8 mouse cellular contexts compared by ENCODE assay signal in the genomic region with DNA sequence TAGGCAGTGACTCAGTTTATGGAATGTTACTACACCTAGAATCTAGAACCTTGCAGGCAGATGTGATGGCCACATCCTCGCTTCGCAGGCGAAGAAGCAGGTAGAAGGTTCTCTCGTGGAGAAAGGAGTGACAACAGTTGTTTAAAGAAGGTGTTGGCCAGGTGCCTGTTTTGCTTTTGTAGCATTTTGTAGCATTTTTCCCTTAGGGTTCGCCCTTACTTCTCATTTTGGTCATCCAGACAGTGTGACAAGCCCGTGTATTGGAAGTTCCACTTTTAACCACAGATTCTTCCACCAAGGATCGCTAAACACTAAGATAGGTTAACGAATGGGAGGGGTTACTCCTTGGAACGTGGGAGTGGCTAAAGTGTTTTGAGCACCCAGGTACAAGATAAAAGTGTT. TPM values are rescaled to one million over a fixed set of nuclear protein-coding genes. Genes with fewer than 3 reads are reported as not detected.
DNase-seq lines count a peak whose midpoint lies in the region; ATAC-seq and TF ChIP-seq lines count a peak whose summit lies in the region.

No protein-coding gene starts in this region.

- H3K4me1 ChIP-seq in kidney, postnatal 0 days (replicated peaks; ENCODE audit: insufficient read depth, low read length), result 0 out of 2 replicates have a peak, but pooled peaks cover 8% of the 10 kb centered on the region
- H3K4me1 ChIP-seq in bone marrow macrophage, adult 2 months (ENCODE audit: control insufficient read depth, insufficient read depth, low read length), result peaks cover 42% of the 10 kb centered on the region
- peaks cover 15% of the 10 kb centered on the region for H3K4me1 ChIP-seq in hindbrain, embryonic 16.5 days (ENCODE audit: control insufficient read depth, insufficient read depth, low read depth, low read length)
- peaks cover 30% of the 10 kb centered on the region for H3K4me1 ChIP-seq in midbrain, embryonic 16.5 days (ENCODE audit: control insufficient read depth, insufficient read depth, low read length)

- H3K4me2 ChIP-seq in kidney, postnatal 0 days (ENCODE audit: low read length), result peak overlapping the region; percentile 89
- H3K4me2 ChIP-seq in hindbrain, embryonic 16.5 days (ENCODE audit: low read length), result peak overlapping the region; percentile 63
- H3K4me2 ChIP-seq in midbrain, embryonic 16.5 days (ENCODE audit: low read length), result peak overlapping the region; percentile 75

- H3K9ac ChIP-seq in kidney, postnatal 0 days (ENCODE audit: low read depth, low read length), result peak overlapping the region; percentile 87
- peak overlapping the region; percentile 83 for H3K9ac ChIP-seq in hindbrain, embryonic 16.5 days (ENCODE audit: low read depth, low read length)
- peak overlapping the region; percentile 89 for H3K9ac ChIP-seq in midbrain, embryonic 16.5 days (ENCODE audit: low read depth, low read length)

- H3K36me3 ChIP-seq in kidney, postnatal 0 days (ENCODE audit: insufficient read depth, low read length), result no peaks in the 10 kb centered on the region
- no peaks in the 10 kb centered on the region for H3K36me3 ChIP-seq in hindbrain, embryonic 16.5 days (ENCODE audit: control insufficient read depth, insufficient read depth, low read length)
- no peaks in the 10 kb centered on the region for H3K36me3 ChIP-seq in midbrain, embryonic 16.5 days (ENCODE audit: control insufficient read depth, insufficient read depth, low read length)

- no peaks in the 10 kb centered on the region for H3K27me3 ChIP-seq in kidney, postnatal 0 days (ENCODE audit: insufficient read depth, low read length)
- no peaks in the 10 kb centered on the region for H3K27me3 ChIP-seq in hindbrain, embryonic 16.5 days (replicated peaks; ENCODE audit: control insufficient read depth, insufficient read depth, low read length)
- no peaks in the 10 kb centered on the region for H3K27me3 ChIP-seq in midbrain, embryonic 16.5 days (ENCODE audit: control insufficient read depth, insufficient read depth, low read depth, low read length)

- no peaks in the 10 kb centered on the region for H3K9me3 ChIP-seq in kidney, postnatal 0 days (replicated peaks; ENCODE audit: low read length)
- H3K9me3 ChIP-seq in hindbrain, embryonic 16.5 days (ENCODE audit: control insufficient read depth, low read length), result no peaks in the 10 kb centered on the region
- no peaks in the 10 kb centered on the region for H3K9me3 ChIP-seq in midbrain, embryonic 16.5 days (replicated peaks; ENCODE audit: control insufficient read depth, low read length, poor library complexity, severe bottlenecking)

- no peak for ATAC-seq in kidney, postnatal 0 days (replicated peaks; ENCODE audit: low FRiP score, low read depth)
- no peak for ATAC-seq in hindbrain, embryonic 16.5 days
- ATAC-seq in midbrain, embryonic 16.5 days, result no peak

- no peak overlapping the region; the same call in 1 of the 2 replicates for H3K27ac ChIP-seq in kidney, postnatal 0 days
- H3K27ac ChIP-seq in bone marrow macrophage, adult 2 months (ENCODE audit: insufficient read depth, low read depth, low read length), result peak overlapping the region; percentile 87
- H3K27ac ChIP-seq in hindbrain, embryonic 16.5 days (ENCODE audit: low read depth, low read length), result peak overlapping the region; percentile 98
- H3K27ac ChIP-seq in midbrain, embryonic 16.5 days (ENCODE audit: low read length), result peak overlapping the region; percentile 98

- DNase-seq in kidney, postnatal 0 days (ENCODE audit: low spot score), result peak; percentile 18
- DNase-seq in kidney, postnatal 10 days, result no peak
- no peak for DNase-seq in urinary bladder, adult 2 months (ENCODE audit: low spot score)
- DNase-seq in embryo, embryonic 9.5 days (ENCODE audit: extremely low spot score), result no peak
- no peak for DNase-seq in spleen, postnatal 10 days (ENCODE audit: low spot score in 2 of 2)

- TF ChIP-seq POLR2A in bone marrow macrophage, adult 2 months (IDR thresholded peaks at IDR 0.05; ENCODE audit: borderline replicate concordance, low read depth, low read length), result no peak

- no peak for TF ChIP-seq CTCF in kidney, postnatal 0 days (IDR thresholded peaks at IDR 0.05; ENCODE audit: low read depth)
- TF ChIP-seq CTCF in bone marrow macrophage, adult 2 months (IDR thresholded peaks at IDR 0.05; ENCODE audit: low read depth, low read length), result no peak

- WGBS in kidney, postnatal 0 days, result 18% methylated on average over 9 of the region's 9 CpGs
- 24% methylated on average over 9 of the region's 9 CpGs for whole genome bisulfite sequencing in hindbrain, embryonic 16.5 days
- WGBS in midbrain, embryonic 16.5 days, result 24% methylated on average over 9 of the region's 9 CpGs

- H3K4me3 ChIP-seq in kidney, postnatal 0 days (replicated peaks; ENCODE audit: low read depth, low read length), result peak overlapping the region; percentile 92
- peak overlapping the region; percentile 95 for H3K4me3 ChIP-seq in bone marrow macrophage, adult 2 months (ENCODE audit: insufficient read depth, low read length)
- peak overlapping the region; percentile 84 for H3K4me3 ChIP-seq in hindbrain, embryonic 16.5 days (ENCODE audit: low read length)
- peak overlapping the region; percentile 86 for H3K4me3 ChIP-seq in midbrain, embryonic 16.5 days (ENCODE audit: low read depth, low read length)

RNA-seq across cellular contexts. Expression of a gene that starts 1.5 kb away (rescaled TPM):
- 89.0 and 98.5 TPM in 2 replicates for polyA plus RNA-seq in kidney, postnatal 0 days (2015; fragmentation: Nextera tagmentation; extraction: Ambion mirVana)
- 53.3 and 63.9 TPM in 2 replicates for polyA plus RNA-seq in bone marrow macrophage, adult 2 months (2012; ENCODE audit: insufficient read depth, insufficient read length, missing spikeins)
- polyA plus RNA-seq in hindbrain, embryonic 16.5 days (2015; fragmentation: Nextera tagmentation; extraction: Ambion mirVana), result 179 and 196 TPM in 2 replicates
- 194 and 218 TPM in 2 replicates for polyA plus RNA-seq in midbrain, embryonic 16.5 days (2015; fragmentation: Nextera tagmentation; extraction: Ambion mirVana)
- polyA plus RNA-seq in urinary bladder, adult 2 months (2012; rRNA removed), result 55.3 and 68.9 TPM in 2 replicates

RNA-seq across cellular contexts. Expression of a gene that starts 20.8 kb away (rescaled TPM):
- 10.7 and 11.9 TPM in 2 replicates for polyA plus RNA-seq in kidney, postnatal 0 days (2015; fragmentation: Nextera tagmentation; extraction: Ambion mirVana)
- 13.6 and 14.7 TPM in 2 replicates for polyA plus RNA-seq in bone marrow macrophage, adult 2 months (2012; ENCODE audit: insufficient read depth, insufficient read length, missing spikeins)
- polyA plus RNA-seq in hindbrain, embryonic 16.5 days (2015; fragmentation: Nextera tagmentation; extraction: Ambion mirVana), result 10.6 and 11.9 TPM in 2 replicates
- polyA plus RNA-seq in midbrain, embryonic 16.5 days (2015; fragmentation: Nextera tagmentation; extraction: Ambion mirVana), result 10.5 and 11.3 TPM in 2 replicates
- 12.8 and 16.1 TPM in 2 replicates for polyA plus RNA-seq in urinary bladder, adult 2 months (2012; rRNA removed)
